Mouse (Mus musculus): ENCODE measurements at regions not wholly inside any gene's neighbourhood (a gene's known extent, or its start where the extent isn't known, plus 50 kb on each side); places are given as distances from the start of the nearest gene placed in this dataset.

GRCm38 (mm10) chr2:144143620-144144384 lies 110.9 kb downstream of the Banf2 start:
- H3K4me1 ChIP-seq (ENCODE audit: control insufficient read depth, insufficient read depth, low read length), result peaks cover 4% of the 10 kb centered on the region
- no peaks in the 10 kb centered on the region for H3K27me3 ChIP-seq (ENCODE audit: control insufficient read depth, insufficient read depth, low read length)
- no peak overlapping the region for H3K27ac ChIP-seq (ENCODE audit: control insufficient read depth, insufficient read depth, low read depth, low read length)
- no peak overlapping the region for H3K4me3 ChIP-seq (ENCODE audit: control insufficient read depth, low read depth, low read length)
- no peaks in the 10 kb centered on the region for H3K36me3 ChIP-seq (ENCODE audit: control insufficient read depth, insufficient read depth, low read length)
- TF ChIP-seq POLR2A (IDR thresholded peaks at IDR 0.05; ENCODE audit: control insufficient read depth, low read depth, low read length) (no peak), CTCF (IDR thresholded peaks at IDR 0.05; ENCODE audit: control insufficient read depth, insufficient read depth, insufficient replicate concordance, low read depth, low read length) (no peak)

DNA sequence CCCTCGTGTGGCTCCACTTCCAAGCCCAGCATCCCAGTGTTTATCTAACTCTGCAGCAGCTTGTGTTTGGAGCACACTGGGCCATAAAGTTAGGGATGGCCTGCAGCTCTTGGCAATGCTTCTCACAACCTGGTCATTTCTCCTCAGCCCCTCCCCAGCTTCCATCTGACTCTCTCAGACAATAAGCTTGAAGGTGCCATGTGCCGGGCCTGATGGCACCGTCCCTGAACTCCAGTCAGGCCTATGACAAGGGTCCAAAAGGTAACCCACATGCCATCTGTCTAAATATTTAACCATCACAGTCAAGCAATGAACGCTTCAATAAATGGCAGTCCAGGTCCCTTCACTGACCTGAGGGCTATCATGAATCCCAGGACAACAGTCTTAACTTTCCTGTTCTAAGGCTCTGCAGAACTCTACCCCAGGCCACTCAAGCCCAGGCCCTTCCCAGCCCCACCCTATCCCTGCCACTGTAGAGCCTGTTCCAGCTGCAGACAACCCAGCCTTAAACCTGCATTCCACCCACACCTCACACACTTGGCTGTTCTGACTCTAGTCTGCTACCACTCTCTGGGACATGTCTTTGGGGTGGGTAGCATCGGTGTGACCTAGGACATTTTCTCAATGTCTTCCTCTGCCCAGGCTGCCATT lies 111.8 kb downstream of the Banf2 start:
- no peak overlapping the region for H3K27ac ChIP-seq (ENCODE audit: control insufficient read depth, insufficient read depth, low read depth, low read length)
- TF ChIP-seq CTCF (IDR thresholded peaks at IDR 0.05; ENCODE audit: control insufficient read depth, insufficient read depth, insufficient replicate concordance, low read depth, low read length) (no peak), POLR2A (IDR thresholded peaks at IDR 0.05; ENCODE audit: control insufficient read depth, low read depth, low read length) (no peak)
- peaks cover 4% of the 10 kb centered on the region for H3K4me1 ChIP-seq (ENCODE audit: control insufficient read depth, insufficient read depth, low read length)
- H3K36me3 ChIP-seq (ENCODE audit: control insufficient read depth, insufficient read depth, low read length), result no peaks in the 10 kb centered on the region
- no peaks in the 10 kb centered on the region for H3K27me3 ChIP-seq (ENCODE audit: control insufficient read depth, insufficient read depth, low read length)
- H3K4me3 ChIP-seq (ENCODE audit: control insufficient read depth, low read depth, low read length), result no peak overlapping the region

- H3K27me3 ChIP-seq (ENCODE audit: control insufficient read depth, insufficient read depth, low read length), result no peaks in the 10 kb centered on the region
- no peak overlapping the region for H3K27ac ChIP-seq (ENCODE audit: control insufficient read depth, insufficient read depth, low read depth, low read length)
- TF ChIP-seq CTCF (IDR thresholded peaks at IDR 0.05; ENCODE audit: control insufficient read depth, insufficient read depth, insufficient replicate concordance, low read depth, low read length) (no peak), POLR2A (IDR thresholded peaks at IDR 0.05; ENCODE audit: control insufficient read depth, low read depth, low read length) (no peak)
- no peaks in the 10 kb centered on the region for H3K36me3 ChIP-seq (ENCODE audit: control insufficient read depth, insufficient read depth, low read length)
- no peak overlapping the region for H3K4me3 ChIP-seq (ENCODE audit: control insufficient read depth, low read depth, low read length)
- H3K4me1 ChIP-seq (ENCODE audit: control insufficient read depth, insufficient read depth, low read length), result no peaks in the 10 kb centered on the region; the same call in 1 of the 2 replicates
Measured at GRCm38 (mm10) chr2:144156456-144157211, 113.8 kb upstream of the Mgme1 start.

GRCm38 (mm10) chr2:144157343-144157742 lies 113.1 kb upstream of the Mgme1 start:
- no peak overlapping the region for H3K4me3 ChIP-seq (ENCODE audit: control insufficient read depth, low read depth, low read length)

GRCm38 (mm10) chr2:144158256-144158655 lies 112.2 kb upstream of the Mgme1 start:
- Histone ChIP-seq H3K4me1 (ENCODE audit: control insufficient read depth, insufficient read depth, low read length) (no peaks in the 10 kb centered on the region; the same call in 1 of the 2 replicates), H3K4me3 (ENCODE audit: control insufficient read depth, low read depth, low read length) (no peak overlapping the region), H3K36me3 (ENCODE audit: control insufficient read depth, insufficient read depth, low read length) (no peaks in the 10 kb centered on the region), H3K27me3 (ENCODE audit: control insufficient read depth, insufficient read depth, low read length) (no peaks in the 10 kb centered on the region), H3K27ac (ENCODE audit: control insufficient read depth, insufficient read depth, low read depth, low read length) (no peak overlapping the region)
- TF ChIP-seq POLR2A (IDR thresholded peaks at IDR 0.05; ENCODE audit: control insufficient read depth, low read depth, low read length) (no peak), CTCF (IDR thresholded peaks at IDR 0.05; ENCODE audit: control insufficient read depth, insufficient read depth, insufficient replicate concordance, low read depth, low read length) (no peak)

More at GRCm38 (mm10) chr2:144157343-144157742, 113.1 kb upstream of the Mgme1 start:
- H3K4me1 ChIP-seq (ENCODE audit: control insufficient read depth, insufficient read depth, low read length), result no peaks in the 10 kb centered on the region; the same call in 1 of the 2 replicates
- no peaks in the 10 kb centered on the region for H3K27me3 ChIP-seq (ENCODE audit: control insufficient read depth, insufficient read depth, low read length)
- no peaks in the 10 kb centered on the region for H3K36me3 ChIP-seq (ENCODE audit: control insufficient read depth, insufficient read depth, low read length)
- no peak for TF ChIP-seq POLR2A (IDR thresholded peaks at IDR 0.05; ENCODE audit: control insufficient read depth, low read depth, low read length)
- no peak for TF ChIP-seq CTCF (IDR thresholded peaks at IDR 0.05; ENCODE audit: control insufficient read depth, insufficient read depth, insufficient replicate concordance, low read depth, low read length)
- H3K27ac ChIP-seq (ENCODE audit: control insufficient read depth, insufficient read depth, low read depth, low read length), result no peak overlapping the region

DNA sequence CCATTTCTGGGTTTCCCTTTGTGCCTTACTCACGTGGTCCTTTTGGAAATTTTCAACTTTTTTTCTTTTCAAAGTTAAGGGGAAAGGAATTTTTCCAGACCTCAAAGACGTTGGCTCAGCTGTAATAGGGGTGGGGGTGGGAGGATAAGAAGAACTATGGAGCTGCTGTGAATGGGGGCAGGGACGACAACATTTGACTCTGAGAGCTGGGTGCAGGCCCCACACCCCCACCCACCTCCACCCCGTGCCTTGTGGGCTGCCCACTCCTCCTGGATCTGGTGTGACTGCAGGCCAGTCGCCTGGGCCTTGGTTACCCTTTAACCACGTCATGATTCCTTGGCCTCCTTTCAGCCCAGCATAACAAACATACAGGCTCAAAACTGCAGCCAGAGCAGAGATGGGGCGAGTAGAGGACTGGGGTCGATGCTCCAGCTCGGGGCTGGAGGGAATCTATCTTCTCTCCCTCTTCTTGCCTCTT lies 110.6 kb upstream of the Mgme1 start:
- Histone ChIP-seq H3K27me3 (ENCODE audit: control insufficient read depth, insufficient read depth, low read length) (no peaks in the 10 kb centered on the region), H3K36me3 (ENCODE audit: control insufficient read depth, insufficient read depth, low read length) (no peaks in the 10 kb centered on the region), H3K27ac (ENCODE audit: control insufficient read depth, insufficient read depth, low read depth, low read length) (no peak overlapping the region), H3K4me1 (ENCODE audit: control insufficient read depth, insufficient read depth, low read length) (no peaks in the 10 kb centered on the region; the same call in 1 of the 2 replicates), H3K4me3 (ENCODE audit: control insufficient read depth, low read depth, low read length) (no peak overlapping the region)
- no peak for TF ChIP-seq POLR2A (IDR thresholded peaks at IDR 0.05; ENCODE audit: control insufficient read depth, low read depth, low read length)
- no peak for TF ChIP-seq CTCF (IDR thresholded peaks at IDR 0.05; ENCODE audit: control insufficient read depth, insufficient read depth, insufficient replicate concordance, low read depth, low read length)

GRCm38 (mm10) chr2:144160434-144160833 lies 110.0 kb upstream of the Mgme1 start:
- no peaks in the 10 kb centered on the region for H3K27me3 ChIP-seq (ENCODE audit: control insufficient read depth, insufficient read depth, low read length)
- H3K27ac ChIP-seq (ENCODE audit: control insufficient read depth, insufficient read depth, low read depth, low read length), result no peak overlapping the region
- peaks cover 2% of the 10 kb centered on the region for H3K4me1 ChIP-seq (ENCODE audit: control insufficient read depth, insufficient read depth, low read length)
- H3K4me3 ChIP-seq (ENCODE audit: control insufficient read depth, low read depth, low read length), result no peak overlapping the region
- H3K36me3 ChIP-seq (ENCODE audit: control insufficient read depth, insufficient read depth, low read length), result no peaks in the 10 kb centered on the region
- TF ChIP-seq CTCF (IDR thresholded peaks at IDR 0.05; ENCODE audit: control insufficient read depth, insufficient read depth, insufficient replicate concordance, low read depth, low read length) (no peak), POLR2A (IDR thresholded peaks at IDR 0.05; ENCODE audit: control insufficient read depth, low read depth, low read length) (no peak)

Data from testis, adult 2 months (tissue).